Mouse (Mus musculus) bone marrow, adult 2 months (tissue): Measurements from ENCODE around the gene Srsf1. TPM values are rescaled to one million over a fixed set of nuclear protein-coding genes. Genes with fewer than 3 reads are reported as not detected.
"Not testable (repeated sequence)": the region's sequence is repeated elsewhere in the genome, so short reads cannot be mapped to it uniquely, and the experiment has no call there.

ENCODE experiments used
- H3K27ac ChIP-seq: fragments of 200-500 bp; 2 replicates; pipeline ENCODE4 v1.5.1; 2012; ENCODE audit warnings: low read depth, mild to moderate bottlenecking, control low read depth, inconsistent platforms, low read length; ENCODE audit not compliant: control insufficient read depth, poor library complexity, insufficient read depth
- H3K4me1 ChIP-seq: fragments of 200-500 bp; 2 replicates; pipeline ENCODE4 v1.6.1; 2011; ENCODE audit warnings: low read length; ENCODE audit not compliant: control insufficient read depth, insufficient read depth
- H3K4me3 ChIP-seq: fragments of 200-500 bp; replicated peaks from 2 replicates; pipeline ENCODE3; 2011; ENCODE audit warnings: mild to moderate bottlenecking, low read depth, low read length, control low read depth; ENCODE audit not compliant: control insufficient read depth
- CTCF ChIP-seq: fragments of 200-500 bp; IDR thresholded peaks from 2 replicates; pipeline ENCODE4 v1.5.1; 2011; ENCODE audit warnings: low read length, control low read depth; ENCODE audit not compliant: control insufficient read depth, insufficient read depth
- POLR2A ChIP-seq: fragments of 200-500 bp; IDR thresholded peaks from 2 replicates; pipeline ENCODE4 v1.6.1; 2011; ENCODE audit warnings: low read depth, mild to moderate bottlenecking, control low read depth, low read length, borderline replicate concordance; ENCODE audit not compliant: control insufficient read depth
- WGBS: fragments of 180-500 bp; shearing (Covaris S2); methylation state at CpG from one replicate; pipeline ENCODE4 v1.1.7; 2018; 5-methylcytosine and 5-hydroxymethylcytosine counted together
- polyA plus RNA-seq: library from polyadenylated mRNA; stranded (reverse); fragments of >200 nt; gene quantifications from 2 replicates; pipeline ENCODE4 v1.2.4, GENCODE M21; 2011; ENCODE audit warnings: low replicate concordance; ENCODE audit not compliant: missing spikeins, insufficient read depth, insufficient read length

Gene Srsf1
- polyA plus RNA-seq, 1 experiment: 249 TPM

DNA sequence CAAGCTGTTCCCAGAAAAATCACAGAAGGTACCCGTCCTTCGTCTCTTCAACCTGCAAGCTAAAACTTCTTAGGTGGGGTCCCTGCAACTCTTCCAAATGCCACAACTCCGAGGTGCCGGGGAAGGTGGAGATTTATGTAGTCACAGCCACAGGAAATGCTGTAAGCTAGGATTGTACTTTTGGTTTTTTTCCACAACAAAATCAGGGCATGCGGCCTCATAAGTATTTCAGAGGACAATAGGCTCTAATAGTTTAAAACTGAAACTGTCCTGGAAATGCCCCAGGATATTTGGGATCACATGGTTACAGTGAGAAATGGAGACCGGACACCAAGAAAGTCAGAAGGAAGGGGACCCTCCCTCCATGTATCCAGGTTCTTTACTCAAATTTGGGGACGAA, 17.0 kb upstream of the Srsf1 start:
- 61% methylated on average over 7 of the region's 7 CpGs for WGBS
- H3K4me3 ChIP-seq: no peak overlapping the region
- H3K27ac ChIP-seq: no peak overlapping the region
- H3K4me1 ChIP-seq: no peaks in the 10 kb centered on the region
- no peak for TF ChIP-seq POLR2A
- no peak for TF ChIP-seq CTCF

DNA sequence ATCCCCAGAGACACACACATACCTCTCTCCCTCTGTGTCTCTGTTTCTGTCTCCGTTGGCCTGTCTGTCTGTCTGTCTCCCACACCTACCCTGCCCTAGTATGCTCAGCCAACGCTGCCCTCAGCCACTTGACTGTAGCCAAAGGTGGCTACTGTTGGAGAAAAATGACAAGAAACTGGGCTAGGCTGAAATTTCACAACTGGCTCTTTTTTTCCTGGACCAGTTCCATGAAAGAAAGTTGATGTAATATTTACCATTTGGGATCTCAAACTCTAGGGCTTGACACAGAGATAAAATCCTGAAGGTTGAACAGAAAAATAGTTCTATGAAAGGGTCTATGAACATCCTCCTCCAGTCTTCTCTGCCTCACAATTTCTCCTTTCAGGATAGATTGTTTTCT, 16.3 kb upstream of the Srsf1 start:
- Histone ChIP-seq H3K4me3 (no peak overlapping the region), H3K27ac (no peak overlapping the region), H3K4me1 (no peaks in the 10 kb centered on the region)
- TF ChIP-seq POLR2A (no peak), CTCF (no peak)
- 75% methylated on average over 2 of the region's 2 CpGs for WGBS

DNA sequence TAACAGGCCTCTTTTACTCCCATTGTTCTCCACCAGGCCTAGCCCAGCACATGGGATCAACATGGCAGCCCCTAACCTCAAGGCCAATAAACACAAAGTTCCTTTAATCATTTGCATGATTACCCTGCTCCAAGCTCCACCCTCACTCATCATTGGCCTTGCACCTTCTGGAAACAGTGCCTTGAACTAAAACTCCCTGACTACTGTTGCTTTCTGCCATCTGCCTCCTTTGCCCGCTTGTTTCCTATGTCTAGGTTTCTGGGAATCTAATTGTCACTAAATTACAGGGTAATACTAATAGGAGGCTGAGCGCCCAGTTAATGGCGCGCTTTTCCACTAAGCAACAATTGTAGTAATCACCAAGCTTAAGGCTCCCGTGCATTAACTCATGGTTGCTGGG, 15.4 kb upstream of the Srsf1 start:
- TF ChIP-seq POLR2A: no peak
- TF ChIP-seq CTCF: no peak
- H3K4me3 ChIP-seq: no peak overlapping the region
- no peak overlapping the region for H3K27ac ChIP-seq
- no peaks in the 10 kb centered on the region for H3K4me1 ChIP-seq
- 84% methylated on average over 5 of the region's 5 CpGs for WGBS

DNA sequence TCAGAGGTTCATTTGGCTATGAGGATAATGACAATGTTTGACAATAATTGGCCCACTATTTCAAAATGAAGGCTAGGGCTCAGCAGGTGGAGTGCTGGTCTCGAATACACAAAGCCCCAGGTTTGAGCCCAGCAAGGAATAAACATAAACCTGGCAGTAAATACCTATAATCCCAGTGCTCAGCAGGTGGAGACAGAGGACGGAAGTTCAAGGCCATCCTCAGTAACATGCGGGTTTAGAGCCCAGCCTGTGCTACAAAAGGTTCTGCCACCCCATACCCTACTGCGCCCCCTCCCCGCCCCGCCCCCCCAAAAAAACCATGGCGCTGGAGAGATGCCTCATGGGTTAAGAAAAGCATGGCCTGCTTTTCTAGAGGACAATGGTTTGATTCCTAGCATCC, 11.2 kb upstream of the Srsf1 start:
- no peak overlapping the region for H3K4me3 ChIP-seq
- WGBS: 84% methylated on average over 7 of the region's 7 CpGs
- TF ChIP-seq POLR2A (no peak), CTCF (no peak)
- no peak overlapping the region for H3K27ac ChIP-seq
- H3K4me1 ChIP-seq: no peaks in the 10 kb centered on the region

- no peak overlapping the region for H3K27ac ChIP-seq
- H3K4me3 ChIP-seq: no peak overlapping the region
- WGBS: 88% methylated on average over 10 of the region's 10 CpGs
- no peak for TF ChIP-seq CTCF
- no peak for TF ChIP-seq POLR2A
- no peaks in the 10 kb centered on the region for H3K4me1 ChIP-seq
Observed at GRCm38 (mm10) chr11:88036761-88037251, 10.4 kb upstream of the Srsf1 start.

GRCm38 (mm10) chr11:88037386-88037785, 9.8 kb upstream of the Srsf1 start:
- H3K27ac ChIP-seq: no peak overlapping the region
- 74% methylated on average over 3 of the region's 3 CpGs for WGBS
- H3K4me3 ChIP-seq: no peak overlapping the region

GRCm38 (mm10) chr11:88039066-88039465, 8.1 kb upstream of the Srsf1 start:
- H3K4me3 ChIP-seq: no peak overlapping the region
- no peak overlapping the region for H3K27ac ChIP-seq
- TF ChIP-seq POLR2A: no peak
- TF ChIP-seq CTCF: no peak
- no peaks in the 10 kb centered on the region for H3K4me1 ChIP-seq
- WGBS: 89% methylated on average over 1 of the region's 1 CpGs

More at GRCm38 (mm10) chr11:88037386-88037785, 9.8 kb upstream of the Srsf1 start:
- TF ChIP-seq POLR2A: no peak
- no peaks in the 10 kb centered on the region for H3K4me1 ChIP-seq

DNA sequence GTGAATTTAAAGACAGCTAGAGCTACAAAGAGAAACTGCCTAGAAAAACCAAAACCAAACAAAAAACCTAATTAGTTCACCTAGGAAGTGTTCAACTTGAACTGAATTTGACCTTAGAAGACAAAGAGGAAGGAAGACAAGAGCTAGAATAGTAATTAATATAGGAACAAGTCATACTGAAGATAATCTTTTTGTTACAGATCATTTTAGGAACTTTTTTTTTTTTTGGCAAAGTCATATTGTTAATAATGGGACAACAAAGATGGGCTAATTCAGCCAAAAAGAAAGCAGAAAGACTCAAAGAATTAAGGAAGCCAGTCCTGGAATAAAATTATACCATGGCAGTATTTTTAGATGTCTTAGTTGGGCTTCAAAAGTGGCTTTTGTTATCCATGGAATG, 2.9 kb upstream of the Srsf1 start:
- Histone ChIP-seq H3K27ac (no peak overlapping the region), H3K4me3 (no peak overlapping the region), H3K4me1 (peaks cover 2% of the 10 kb centered on the region; the same call in 1 of the 2 replicates)
- TF ChIP-seq POLR2A (no peak), CTCF (no peak)

GRCm38 (mm10) chr11:88045159-88045558, 2.0 kb upstream of the Srsf1 start:
- H3K4me3 ChIP-seq: not testable (repeated sequence)

More at GRCm38 (mm10) chr11:88045159-88045558, 2.0 kb upstream of the Srsf1 start:
- 91% methylated on average over 3 of the region's 3 CpGs for WGBS
- not testable (repeated sequence) for H3K27ac ChIP-seq, H3K4me1 ChIP-seq
